In the genomic region with DNA sequence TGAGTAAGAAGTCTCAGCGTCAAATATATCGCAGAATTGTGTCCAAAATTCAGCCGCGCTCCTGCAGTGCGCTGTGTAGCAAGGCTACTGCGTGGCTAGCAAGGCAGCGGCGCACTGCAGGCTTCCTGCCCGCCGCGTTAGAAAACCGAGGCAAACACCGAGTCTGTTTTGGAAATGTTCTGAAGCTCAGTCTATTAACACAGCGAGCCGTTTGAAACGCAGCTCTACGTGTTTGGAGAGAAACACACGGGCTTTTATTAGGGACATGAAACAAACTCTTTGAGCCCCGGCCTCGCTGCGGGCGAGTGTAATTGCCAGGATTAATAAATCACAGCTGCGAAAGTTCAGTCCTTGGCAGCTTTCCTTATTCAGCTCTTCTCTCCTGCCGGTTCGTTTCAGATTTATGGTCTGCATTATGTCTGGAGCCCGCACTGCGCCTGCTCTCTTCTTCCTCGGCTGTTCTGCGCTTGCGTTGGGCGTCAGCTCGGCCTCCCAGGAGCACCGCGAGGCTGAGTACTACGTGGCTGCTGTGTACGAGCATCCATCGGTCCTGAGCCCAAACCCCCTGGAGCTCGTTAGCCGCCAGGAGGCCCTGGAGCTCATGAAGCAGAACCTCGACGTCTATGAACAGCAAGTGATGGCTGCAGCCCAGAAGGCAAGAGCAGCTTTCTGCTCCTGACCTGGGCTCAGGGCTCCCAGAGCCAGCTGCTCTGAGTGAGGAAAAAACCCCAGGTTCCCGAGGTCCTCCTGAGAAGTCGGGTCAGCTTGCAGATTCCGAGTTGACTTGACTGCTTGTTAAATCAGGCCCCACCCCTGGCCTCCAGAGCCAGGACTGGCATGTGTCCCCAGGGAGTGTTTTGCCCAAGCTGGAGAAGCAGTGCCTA, we compare ENCODE assay signal across 8 mouse cellular contexts. TPM values are rescaled to one million over a fixed set of nuclear protein-coding genes. Genes with fewer than 3 reads are reported as not detected.
A peak's percentile ranks its signal among the peaks of the same experiment; 100 is the strongest.
DNase-seq lines count a peak whose midpoint lies in the region; ATAC-seq and TF ChIP-seq lines count a peak whose summit lies in the region.

No protein-coding gene starts in this region.

- peak; percentile 91 for DNase-seq in 3134 (ENCODE audit: extremely low read depth, insufficient read length, low spot score)
- DNase-seq in limb, embryonic 14.5 days (ENCODE audit: low spot score) = peak; percentile 97
- peak; percentile 31 to 53 for DNase-seq in spleen, postnatal 14 days (ENCODE audit: low spot score in 2 of 2)

- TF ChIP-seq POLR2A in bone marrow macrophage, adult 2 months (IDR thresholded peaks at IDR 0.05; ENCODE audit: borderline replicate concordance, low read depth, low read length) = no peak
- peak; percentile 38; the same call in 1 of the 2 replicates for TF ChIP-seq POLR2A in limb, embryonic 14.5 days (IDR thresholded peaks at IDR 0.05; ENCODE audit: borderline replicate concordance, extremely low read depth, insufficient read depth, insufficient read length)

- peak overlapping the region; percentile 83 for H3K27ac ChIP-seq in bone marrow macrophage, adult 2 months (ENCODE audit: insufficient read depth, low read depth, low read length)
- peak overlapping the region; percentile 97 for H3K27ac ChIP-seq in heart, embryonic 12.5 days (ENCODE audit: poor library complexity, severe bottlenecking)
- H3K27ac ChIP-seq in kidney, embryonic 15.5 days = peak overlapping the region; percentile 98
- peak overlapping the region; percentile 99 for H3K27ac ChIP-seq in limb, embryonic 14.5 days (replicated peaks; ENCODE audit: low read depth, low read length)
- H3K27ac ChIP-seq in midbrain, embryonic 15.5 days = peak overlapping the region; percentile 98

- H3K9me3 ChIP-seq in erythroblast, embryonic 14.5 days (ENCODE audit: control insufficient read depth, low read length) = 0 out of 2 replicates have a peak, but pooled peaks cover 2% of the 10 kb centered on the region
- H3K9me3 ChIP-seq in heart, embryonic 12.5 days (replicated peaks) = no peaks in the 10 kb centered on the region
- no peaks in the 10 kb centered on the region for H3K9me3 ChIP-seq in kidney, embryonic 15.5 days (replicated peaks)
- no peaks in the 10 kb centered on the region for H3K9me3 ChIP-seq in limb, embryonic 14.5 days (ENCODE audit: control insufficient read depth, low read length)
- H3K9me3 ChIP-seq in midbrain, embryonic 15.5 days = no peaks in the 10 kb centered on the region

- H3K4me1 ChIP-seq in bone marrow macrophage, adult 2 months (ENCODE audit: control insufficient read depth, insufficient read depth, low read length) = peaks cover 62% of the 10 kb centered on the region
- H3K4me1 ChIP-seq in erythroblast, embryonic 14.5 days (ENCODE audit: control insufficient read depth) = peaks cover 42% of the 10 kb centered on the region
- peaks cover 75% of the 10 kb centered on the region for H3K4me1 ChIP-seq in heart, embryonic 12.5 days (replicated peaks)
- peaks cover 78% of the 10 kb centered on the region for H3K4me1 ChIP-seq in kidney, embryonic 15.5 days
- peaks cover 85% of the 10 kb centered on the region for H3K4me1 ChIP-seq in limb, embryonic 14.5 days (ENCODE audit: control insufficient read depth, insufficient read depth, low read length)
- H3K4me1 ChIP-seq in midbrain, embryonic 15.5 days = peaks cover 45% of the 10 kb centered on the region

- peak overlapping the region; percentile 65 for H3K4me3 ChIP-seq in bone marrow macrophage, adult 2 months (ENCODE audit: insufficient read depth, low read length)
- peak overlapping the region; percentile 54 for H3K4me3 ChIP-seq in erythroblast, embryonic 14.5 days (replicated peaks)
- H3K4me3 ChIP-seq in heart, embryonic 12.5 days = peak overlapping the region; percentile 35
- H3K4me3 ChIP-seq in kidney, embryonic 15.5 days (replicated peaks) = peak overlapping the region; percentile 41
- H3K4me3 ChIP-seq in limb, embryonic 14.5 days (replicated peaks; ENCODE audit: low read length) = peak overlapping the region; percentile 27
- H3K4me3 ChIP-seq in midbrain, embryonic 15.5 days = peak overlapping the region; percentile 43

- peak overlapping the region; percentile 65 for H3K4me2 ChIP-seq in heart, embryonic 12.5 days
- H3K4me2 ChIP-seq in kidney, embryonic 15.5 days = peak overlapping the region; percentile 63
- peak overlapping the region; percentile 60 for H3K4me2 ChIP-seq in limb, embryonic 14.5 days (replicated peaks; ENCODE audit: low read depth, low read length, severe bottlenecking)
- peak overlapping the region; percentile 80 for H3K4me2 ChIP-seq in midbrain, embryonic 15.5 days

- WGBS in heart, embryonic 12.5 days = 8% methylated on average over 44 of the region's 44 CpGs
- 2% methylated on average over 44 of the region's 44 CpGs for WGBS in kidney, embryonic 15.5 days
- 2% methylated on average over 44 of the region's 44 CpGs for WGBS in limb, embryonic 14.5 days
- 8% methylated on average over 44 of the region's 44 CpGs for WGBS in midbrain, embryonic 15.5 days

- peaks cover 16% of the 10 kb centered on the region for H3K27me3 ChIP-seq in erythroblast, embryonic 14.5 days (ENCODE audit: control insufficient read depth)
- H3K27me3 ChIP-seq in heart, embryonic 12.5 days (replicated peaks) = no peaks in the 10 kb centered on the region
- H3K27me3 ChIP-seq in kidney, embryonic 15.5 days = no peaks in the 10 kb centered on the region
- H3K27me3 ChIP-seq in limb, embryonic 14.5 days (ENCODE audit: control insufficient read depth, insufficient read depth, low read length) = no peaks in the 10 kb centered on the region
- H3K27me3 ChIP-seq in midbrain, embryonic 15.5 days (replicated peaks) = no peaks in the 10 kb centered on the region

- peak overlapping the region; percentile 67 for H3K9ac ChIP-seq in heart, embryonic 12.5 days
- peak overlapping the region; percentile 52 for H3K9ac ChIP-seq in kidney, embryonic 15.5 days
- H3K9ac ChIP-seq in limb, embryonic 14.5 days (ENCODE audit: low read depth, low read length, severe bottlenecking) = peak overlapping the region; percentile 55
- peak overlapping the region; percentile 71 for H3K9ac ChIP-seq in midbrain, embryonic 15.5 days

- ATAC-seq in heart, embryonic 12.5 days (ENCODE audit: insufficient number of reproducible peaks, low FRiP score) = peak; percentile 64
- peak; percentile 94 for ATAC-seq in kidney, embryonic 15.5 days (replicated peaks; ENCODE audit: low FRiP score)
- peak; percentile 91 for ATAC-seq in limb, embryonic 14.5 days (ENCODE audit: low FRiP score, low read depth)
- peak; percentile 96 for ATAC-seq in midbrain, embryonic 15.5 days (replicated peaks)

- peaks cover 6% of the 10 kb centered on the region for H3K36me3 ChIP-seq in erythroblast, embryonic 14.5 days (ENCODE audit: control insufficient read depth)
- H3K36me3 ChIP-seq in heart, embryonic 12.5 days = peaks cover 5% of the 10 kb centered on the region
- H3K36me3 ChIP-seq in kidney, embryonic 15.5 days = peaks cover 9% of the 10 kb centered on the region
- H3K36me3 ChIP-seq in limb, embryonic 14.5 days (ENCODE audit: control insufficient read depth, insufficient read depth, low read length) = peaks cover 2% of the 10 kb centered on the region; the same call in 1 of the 2 replicates
- H3K36me3 ChIP-seq in midbrain, embryonic 15.5 days (replicated peaks) = no peaks in the 10 kb centered on the region

- no peak; the same call in 1 of the 2 replicates for TF ChIP-seq CTCF in bone marrow macrophage, adult 2 months (IDR thresholded peaks at IDR 0.05; ENCODE audit: low read depth, low read length)

RNA-seq across cellular contexts. Expression of gene Hacl1, which starts 20.8 kb away (rescaled TPM):
- polyA plus RNA-seq in bone marrow macrophage, adult 2 months (2012; ENCODE audit: insufficient read depth, insufficient read length, missing spikeins) = 14.3 and 24.7 TPM in 2 replicates
- polyA plus RNA-seq in erythroblast, embryonic 14.5 days (2012) = 0.04 and 0.50 TPM in 2 replicates
- polyA plus RNA-seq in heart, embryonic 12.5 days (2016; fragmentation: Nextera tagmentation; extraction: Ambion mirVana) = 7.9 and 13.2 TPM in 2 replicates
- 20.3 and 24.4 TPM in 2 replicates for polyA plus RNA-seq in kidney, embryonic 15.5 days (2015; fragmentation: Nextera tagmentation; extraction: Ambion mirVana)
- polyA plus RNA-seq in limb, embryonic 14.5 days (2012; rRNA removed) = 14.7 and 18.2 TPM in 2 replicates
- polyA plus RNA-seq in limb, embryonic 14.5 days (2014; fragmentation: Nextera tagmentation; extraction: Ambion mirVana) = 16.5 and 16.6 TPM in 2 replicates
- polyA plus RNA-seq in midbrain, embryonic 15.5 days (2015; fragmentation: Nextera tagmentation; extraction: Ambion mirVana) = 6.2 and 8.4 TPM in 2 replicates

RNA-seq across cellular contexts. Expression of gene Btd, which starts 21.1 kb away (rescaled TPM):
- polyA plus RNA-seq in bone marrow macrophage, adult 2 months (2012; ENCODE audit: insufficient read depth, insufficient read length, missing spikeins) = 11.9 and 14.2 TPM in 2 replicates
- 0.26 and 0.30 TPM in 2 replicates for polyA plus RNA-seq in erythroblast, embryonic 14.5 days (2012)
- 23.1 and 27.8 TPM in 2 replicates for polyA plus RNA-seq in heart, embryonic 12.5 days (2016; fragmentation: Nextera tagmentation; extraction: Ambion mirVana)
- polyA plus RNA-seq in kidney, embryonic 15.5 days (2015; fragmentation: Nextera tagmentation; extraction: Ambion mirVana) = 36.4 and 39.4 TPM in 2 replicates
- 52.0 and 70.2 TPM in 2 replicates for polyA plus RNA-seq in limb, embryonic 14.5 days (2012; rRNA removed)
- polyA plus RNA-seq in limb, embryonic 14.5 days (2014; fragmentation: Nextera tagmentation; extraction: Ambion mirVana) = 34.7 and 35.8 TPM in 2 replicates
- 13.8 and 16.2 TPM in 2 replicates for polyA plus RNA-seq in midbrain, embryonic 15.5 days (2015; fragmentation: Nextera tagmentation; extraction: Ambion mirVana)

RNA-seq across cellular contexts. Expression of gene Gm49387, which starts 21.2 kb away (rescaled TPM):
- not detected in 2 replicates for polyA plus RNA-seq in bone marrow macrophage, adult 2 months (2012; ENCODE audit: insufficient read depth, insufficient read length, missing spikeins)
- polyA plus RNA-seq in erythroblast, embryonic 14.5 days (2012) = not detected in 2 replicates
- 0.10 and 3.7 TPM in 2 replicates for polyA plus RNA-seq in heart, embryonic 12.5 days (2016; fragmentation: Nextera tagmentation; extraction: Ambion mirVana)
- polyA plus RNA-seq in kidney, embryonic 15.5 days (2015; fragmentation: Nextera tagmentation; extraction: Ambion mirVana) = 2.7 and 3.2 TPM in 2 replicates
- not detected in 2 replicates for polyA plus RNA-seq in limb, embryonic 14.5 days (2012; rRNA removed)
- polyA plus RNA-seq in limb, embryonic 14.5 days (2014; fragmentation: Nextera tagmentation; extraction: Ambion mirVana) = 3.0 TPM in 1 of 2 replicates, not detected in the other
- 0.63 and 1.2 TPM in 2 replicates for polyA plus RNA-seq in midbrain, embryonic 15.5 days (2015; fragmentation: Nextera tagmentation; extraction: Ambion mirVana)

Comparison
In these comparisons a context has a peak if more than half of its experiments do, and no peak if none do; other contexts are left out.
1. Peak in every context shown above with its lines: DNase-seq, ATAC-seq, H3K4me3 ChIP-seq and H3K27ac ChIP-seq.
2. DNase-seq: peak in every context shown above with its lines; median percentile 97 in limb, embryonic 14.5 days; 91 in 3134; 42 in spleen, postnatal 14 days.